Mouse (Mus musculus) cortical plate, adult 2 months (tissue): ENCODE results near the gene Fpgs.
A peak's percentile ranks its signal among the peaks of the same experiment; 100 is the strongest.

Source experiments
- CTCF ChIP-seq: fragments of 200-500 bp; IDR thresholded peaks from 2 replicates; pipeline ENCODE4 v1.5.1; 2011; ENCODE audit warnings: mild to moderate bottlenecking, control low read depth, low read length; ENCODE audit not compliant: insufficient read depth; ENCODE audit errors: extremely low read depth
- POLR2A ChIP-seq: fragments of 200-500 bp; IDR thresholded peaks from 2 replicates; pipeline ENCODE4 v1.6.1; 2011; ENCODE audit warnings: mild to moderate bottlenecking, low read length, control low read depth; ENCODE audit not compliant: insufficient read depth; ENCODE audit errors: extremely low read depth

DNA sequence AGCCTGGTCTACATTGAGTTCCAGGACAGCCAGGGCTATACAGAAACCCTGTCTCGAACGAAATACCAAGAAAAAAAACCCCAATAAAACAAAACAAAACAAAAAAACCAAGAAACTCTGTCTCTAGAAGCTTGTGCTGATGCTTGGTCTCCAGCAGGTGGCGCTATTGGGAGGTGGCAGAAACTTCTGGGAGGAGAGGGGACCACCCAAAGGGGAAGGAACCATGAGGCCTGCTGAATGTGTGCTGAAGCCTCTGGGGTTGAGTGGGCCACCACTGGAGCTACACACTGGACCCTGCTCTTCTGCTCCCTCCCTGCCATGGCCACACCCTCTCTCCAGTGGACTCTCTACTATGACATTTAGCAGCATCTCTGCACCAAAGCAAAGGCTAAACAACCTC, 4.7 kb upstream of the Fpgs start:
- TF ChIP-seq CTCF: peak; percentile 76
- TF ChIP-seq POLR2A: no peak
